Mouse (Mus musculus) kidney, postnatal 0 days (tissue): ENCODE measurements around the gene Sppl2a. TPM values are rescaled to one million over a fixed set of nuclear protein-coding genes. Genes with fewer than 3 reads are reported as not detected.

ENCODE experiments used
- ATAC-seq: fragments of 200-750 bp; cut with Nextera tagmentation; replicated peaks from 2 replicates; pipeline ENCODE4 v1.8.0; 2017; ENCODE audit warnings: low read depth, moderate number of reproducible peaks, moderate TSS enrichment, moderate library complexity; ENCODE audit not compliant: low FRiP score
- DNase-seq: peaks from one replicate; pipeline ENCODE4 v3.0.0-alpha.2; 2016; ENCODE audit warnings: low spot score
- H3K27ac ChIP-seq: fragments of 300-500 bp; sonication (generic); 2 replicates; pipeline ENCODE4 v1.5.1; 2014; ENCODE audit warnings: mild to moderate bottlenecking
- H3K27me3 ChIP-seq: fragments of 300-500 bp; sonication (generic); 2 replicates; pipeline ENCODE4 v1.6.1; 2014; ENCODE audit warnings: low read length, mixed read lengths; ENCODE audit not compliant: insufficient read depth
- H3K36me3 ChIP-seq: fragments of 300-500 bp; sonication (generic); 2 replicates; pipeline ENCODE4 v1.6.1; 2014; ENCODE audit warnings: low read length, mixed read lengths; ENCODE audit not compliant: insufficient read depth
- H3K4me1 ChIP-seq: fragments of 300-500 bp; sonication (generic); replicated peaks from 2 replicates; pipeline ENCODE4 v1.6.1; 2014; ENCODE audit warnings: antibody characterized with exemption, low read length, mixed read lengths; ENCODE audit not compliant: insufficient read depth
- H3K4me2 ChIP-seq: fragments of 300-500 bp; sonication (generic); 2 replicates; pipeline ENCODE4 v1.6.1; 2014; ENCODE audit warnings: mild to moderate bottlenecking, low read length, moderate library complexity, mixed read lengths
- H3K4me3 ChIP-seq: fragments of 300-500 bp; sonication (generic); replicated peaks from 2 replicates; pipeline ENCODE4 v1.5.1; 2014; ENCODE audit warnings: low read depth, low read length
- H3K9ac ChIP-seq: fragments of 300-500 bp; sonication (generic); 2 replicates; pipeline ENCODE4 v1.6.1; 2014; ENCODE audit warnings: low read depth, low read length
- H3K9me3 ChIP-seq: fragments of 300-500 bp; sonication (generic); replicated peaks from 2 replicates; pipeline ENCODE4 v1.6.1; 2016; ENCODE audit warnings: low read length, inconsistent platforms, mixed read lengths
- CTCF ChIP-seq: IDR thresholded peaks from 2 replicates; pipeline ENCODE4 v1.5.1; 2016; ENCODE audit warnings: antibody characterized with exemption, low read depth, mild to moderate bottlenecking, moderate library complexity
- WGBS: fragments of 180-500 bp; shearing (Covaris S2); extraction: QIAGEN DNeasy Blood & Tissue Kit; methylation state at CpG from one replicate; pipeline ENCODE4 v1.1.7; 2014; 5-methylcytosine and 5-hydroxymethylcytosine counted together
- microRNA-seq: library from miRNA; unstranded; fragments of <30 nt; microRNA quantifications from one replicate; pipeline ENCODE4, GENCODE M21; 2016
- polyA plus RNA-seq: library from polyadenylated mRNA; unstranded; fragments of >200 nt; fragmentation: Nextera tagmentation; extraction: Ambion mirVana; gene quantifications from 2 replicates; pipeline ENCODE4 v1.2.1, GENCODE M21; 2015

Sppl2a gene
- polyA plus RNA-seq, 1 experiment from 2014 or later = 47.8 TPM

- Histone ChIP-seq H3K4me1 (no peaks in the 10 kb centered on the region), H3K9ac (peak overlapping the region; percentile 86), H3K36me3 (no peaks in the 10 kb centered on the region), H3K4me2 (peak overlapping the region; percentile 62), H3K9me3 (no peaks in the 10 kb centered on the region), H3K27me3 (no peaks in the 10 kb centered on the region), H3K27ac (peak overlapping the region; percentile 97), H3K4me3 (peak overlapping the region; percentile 70)
- TF ChIP-seq CTCF = peak; percentile 37
- peak; percentile 14 for DNase-seq
- WGBS = 24% methylated on average over 13 of the region's 13 CpGs
- ATAC-seq = no peak
Observed at GRCm38 (mm10) chr2:126874809-126875515, 58.1 kb downstream of the Sppl2a start.

GRCm38 (mm10) chr2:126866301-126866700 lies 66.7 kb downstream of the Sppl2a start:
- peak; percentile 78 for ATAC-seq
- DNase-seq = peak; percentile 41

GRCm38 (mm10) chr2:126865501-126866199 lies 67.4 kb downstream of the Sppl2a start:
- Histone ChIP-seq H3K4me2 (no peak overlapping the region), H3K27ac (no peak overlapping the region; the same call in 1 of the 2 replicates), H3K27me3 (no peaks in the 10 kb centered on the region), H3K4me1 (no peaks in the 10 kb centered on the region), H3K4me3 (no peak overlapping the region), H3K9ac (no peak overlapping the region), H3K9me3 (no peaks in the 10 kb centered on the region), H3K36me3 (no peaks in the 10 kb centered on the region)
- DNase-seq = peak; percentile 7
- TF ChIP-seq CTCF = no peak
- ATAC-seq = peak; percentile 54; the same call in 1 of the 2 replicates
- WGBS = 52% methylated on average over 10 of the region's 10 CpGs

More at GRCm38 (mm10) chr2:126866301-126866700, 66.7 kb downstream of the Sppl2a start:
- Histone ChIP-seq H3K4me1 (no peaks in the 10 kb centered on the region), H3K4me3 (no peak overlapping the region), H3K9me3 (no peaks in the 10 kb centered on the region), H3K27me3 (no peaks in the 10 kb centered on the region), H3K9ac (no peak overlapping the region), H3K36me3 (no peaks in the 10 kb centered on the region), H3K27ac (no peak overlapping the region), H3K4me2 (no peak overlapping the region)
- 56% methylated on average over 1 of the region's 1 CpGs for WGBS
- TF ChIP-seq CTCF = no peak

DNA sequence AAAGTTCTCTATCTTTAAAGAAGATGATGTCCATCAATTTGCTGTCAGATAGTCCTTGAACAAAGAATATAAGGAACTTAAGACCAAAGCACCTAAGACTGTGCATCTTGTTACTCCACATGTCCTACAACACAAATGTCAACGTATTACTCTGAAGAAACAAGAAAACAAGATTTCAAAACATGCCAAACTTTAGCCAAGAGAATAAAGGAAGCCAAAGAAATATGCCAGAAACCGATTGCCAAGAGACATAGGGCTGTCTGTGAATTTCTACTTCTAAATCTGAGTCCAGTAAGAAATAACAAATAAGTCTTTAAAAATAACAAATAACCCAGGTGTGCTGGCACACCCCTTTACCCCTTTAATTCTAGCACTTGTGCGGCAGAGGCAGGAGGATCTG lies 68.0 kb downstream of the Sppl2a start:
- ATAC-seq (no peak), DNase-seq (no peak)
- no peak overlapping the region for H3K27ac ChIP-seq
- no peak for TF ChIP-seq CTCF
- no peak overlapping the region for H3K4me2 ChIP-seq
- H3K4me1 ChIP-seq = no peaks in the 10 kb centered on the region
- H3K9me3 ChIP-seq = no peaks in the 10 kb centered on the region
- H3K27me3 ChIP-seq = no peaks in the 10 kb centered on the region
- H3K36me3 ChIP-seq = no peaks in the 10 kb centered on the region
- no peak overlapping the region for H3K4me3 ChIP-seq
- WGBS = 93% methylated on average over 3 of the region's 3 CpGs
- no peak overlapping the region for H3K9ac ChIP-seq

DNA sequence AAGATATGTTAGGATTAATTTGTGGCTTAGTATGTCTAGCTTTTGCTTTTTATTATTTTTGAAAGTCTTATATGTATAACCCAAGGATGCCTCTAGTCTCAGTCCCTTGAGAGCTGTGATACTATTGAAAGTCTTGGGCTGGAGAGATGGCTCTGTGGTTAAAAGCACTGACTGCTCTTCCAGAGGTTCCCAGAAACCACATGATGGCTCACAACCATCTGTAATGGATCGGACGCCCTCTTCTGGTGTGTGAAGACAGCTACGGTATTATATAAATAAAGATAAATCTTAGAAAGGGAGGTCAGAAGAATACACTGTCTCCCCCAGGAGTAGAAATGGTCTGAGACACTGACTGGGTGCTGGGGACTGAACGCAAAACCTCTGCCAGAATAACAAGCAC lies 88.3 kb downstream of the Sppl2a start:
- Histone ChIP-seq H3K4me2 (no peak overlapping the region), H3K27ac (no peak overlapping the region), H3K36me3 (peaks cover 33% of the 10 kb centered on the region), H3K9ac (no peak overlapping the region), H3K4me3 (no peak overlapping the region), H3K4me1 (no peaks in the 10 kb centered on the region), H3K27me3 (no peaks in the 10 kb centered on the region), H3K9me3 (no peaks in the 10 kb centered on the region)
- WGBS = 81% methylated on average over 4 of the region's 4 CpGs
- DNase-seq = no peak
- TF ChIP-seq CTCF = no peak
- no peak for ATAC-seq

Small RNAs within 50 kb of the gene (microRNA-seq; reads per million reads assigned to microRNA genes)
- not detected for gene Mir3473g

Other genes with a start within 250 kb of the Sppl2a start
- 35.7 and 42.1 TPM in 2 replicates for gene Usp8, start 225.9 kb downstream of the Sppl2a start, polyA plus RNA-seq
- 2.9 and 3.0 TPM in 2 replicates for gene Usp50, start 149.8 kb downstream of the Sppl2a start, polyA plus RNA-seq
- 41.2 and 45.9 TPM in 2 replicates for gene Trpm7, start 57.0 kb downstream of the Sppl2a start, polyA plus RNA-seq
- 4.2 and 4.8 TPM in 2 replicates for gene Ap4e1, start 75.5 kb upstream of the Sppl2a start, polyA plus RNA-seq
- gene Blvra, start 137.4 kb upstream of the Sppl2a start, polyA plus RNA-seq = 76.4 and 83.5 TPM in 2 replicates
- gene Ncaph, start 200.7 kb upstream of the Sppl2a start, polyA plus RNA-seq = 36.7 and 41.9 TPM in 2 replicates
- 26.3 and 29.0 TPM in 2 replicates for gene Itpripl1, start 210.2 kb upstream of the Sppl2a start, polyA plus RNA-seq